Mouse (Mus musculus) hindbrain, embryonic 13.5 days (tissue): ENCODE results near the gene Evx1. TPM values are rescaled to one million over a fixed set of nuclear protein-coding genes. Genes with fewer than 3 reads are reported as not detected.
A peak's percentile ranks its signal among the peaks of the same experiment; 100 is the strongest.

Experiments
- ATAC-seq: fragments of 200-750 bp; cut with Nextera tagmentation; 2 replicates; pipeline ENCODE4 v1.8.0; 2017; ENCODE audit warnings: moderate TSS enrichment; ENCODE audit not compliant: low FRiP score
- H3K27ac ChIP-seq: fragments of 300-500 bp; sonication (generic); 2 replicates; pipeline ENCODE4 v1.5.1; 2015; ENCODE audit warnings: inconsistent platforms, mild to moderate bottlenecking, moderate library complexity
- H3K27me3 ChIP-seq: fragments of 300-500 bp; sonication (generic); 2 replicates; pipeline ENCODE4 v1.6.1; 2015; ENCODE audit warnings: mild to moderate bottlenecking, inconsistent platforms
- H3K36me3 ChIP-seq: fragments of 300-500 bp; sonication (generic); 2 replicates; pipeline ENCODE4 v1.6.1; 2015; ENCODE audit warnings: mild to moderate bottlenecking, inconsistent platforms
- H3K4me1 ChIP-seq: fragments of 300-500 bp; sonication (generic); replicated peaks from 2 replicates; pipeline ENCODE4 v1.6.1; 2015; ENCODE audit warnings: inconsistent platforms
- H3K4me2 ChIP-seq: fragments of 300-500 bp; sonication (generic); 2 replicates; pipeline ENCODE4 v1.6.1; 2015; ENCODE audit warnings: inconsistent platforms, mild to moderate bottlenecking, moderate library complexity
- H3K4me3 ChIP-seq: fragments of 300-500 bp; sonication (generic); 2 replicates; pipeline ENCODE4 v1.5.1; 2015; ENCODE audit warnings: mild to moderate bottlenecking, inconsistent platforms
- H3K9ac ChIP-seq: fragments of 300-500 bp; sonication (generic); 2 replicates; pipeline ENCODE4 v1.6.1; 2015; ENCODE audit warnings: mild to moderate bottlenecking, inconsistent platforms
- H3K9me3 ChIP-seq: fragments of 300-500 bp; sonication (generic); 2 replicates; pipeline ENCODE4 v1.6.1; 2016; ENCODE audit warnings: inconsistent platforms
- WGBS: fragments of 180-500 bp; shearing (Covaris S2); methylation state at CpG from one replicate; pipeline ENCODE4 v1.1.7; 2015; 5-methylcytosine and 5-hydroxymethylcytosine counted together
- polyA plus RNA-seq: library from polyadenylated mRNA; unstranded; fragments of >200 nt; fragmentation: Nextera tagmentation; extraction: Ambion mirVana; gene quantifications from 2 replicates; pipeline ENCODE4 v1.2.1, GENCODE M21; 2015

Evx1 gene
- polyA plus RNA-seq, 1 experiment from 2014 or later: 3.5 TPM

GRCm38 (mm10) chr6:52272766-52273655 lies 40.3 kb upstream of the Evx1 start:
- Histone ChIP-seq H3K27ac (no peak overlapping the region), H3K9ac (no peak overlapping the region), H3K4me2 (no peak overlapping the region), H3K9me3 (no peaks in the 10 kb centered on the region), H3K27me3 (peaks cover 99% of the 10 kb centered on the region), H3K4me1 (no peaks in the 10 kb centered on the region), H3K36me3 (no peaks in the 10 kb centered on the region), H3K4me3 (no peak overlapping the region)
- no peak for ATAC-seq
- 2% methylated on average over 21 of the region's 22 CpGs for WGBS

GRCm38 (mm10) chr6:52273656-52274280 lies 39.5 kb upstream of the Evx1 start:
- no peak overlapping the region for H3K4me3 ChIP-seq
- no peaks in the 10 kb centered on the region for H3K9me3 ChIP-seq
- ATAC-seq: no peak
- no peak overlapping the region for H3K4me2 ChIP-seq
- no peak overlapping the region for H3K9ac ChIP-seq
- no peak overlapping the region for H3K27ac ChIP-seq
- WGBS: 1% methylated on average over 22 of the region's 22 CpGs
- H3K27me3 ChIP-seq: peaks cover 98% of the 10 kb centered on the region
- no peaks in the 10 kb centered on the region for H3K4me1 ChIP-seq
- H3K36me3 ChIP-seq: no peaks in the 10 kb centered on the region

- Histone ChIP-seq H3K4me1 (no peaks in the 10 kb centered on the region), H3K9ac (no peak overlapping the region), H3K27me3 (peaks cover 98% of the 10 kb centered on the region), H3K4me3 (no peak overlapping the region), H3K36me3 (no peaks in the 10 kb centered on the region), H3K9me3 (no peaks in the 10 kb centered on the region), H3K4me2 (no peak overlapping the region), H3K27ac (no peak overlapping the region)
- WGBS: 2% methylated on average over 11 of the region's 11 CpGs
- ATAC-seq: no peak
Observed at GRCm38 (mm10) chr6:52274576-52274975, 38.7 kb upstream of the Evx1 start.

- H3K27me3 ChIP-seq: peaks cover 98% of the 10 kb centered on the region
- no peak overlapping the region for H3K4me3 ChIP-seq
- no peaks in the 10 kb centered on the region for H3K9me3 ChIP-seq
- H3K27ac ChIP-seq: no peak overlapping the region
- no peaks in the 10 kb centered on the region for H3K36me3 ChIP-seq
- no peak overlapping the region for H3K4me2 ChIP-seq
- ATAC-seq: no peak
- WGBS: 7% methylated on average over 8 of the region's 8 CpGs
- H3K4me1 ChIP-seq: no peaks in the 10 kb centered on the region
- H3K9ac ChIP-seq: no peak overlapping the region
Observed at GRCm38 (mm10) chr6:52275563-52276280, 37.6 kb upstream of the Evx1 start.

- H3K9me3 ChIP-seq: no peaks in the 10 kb centered on the region
- no peak for ATAC-seq
- H3K4me2 ChIP-seq: no peak overlapping the region
- H3K36me3 ChIP-seq: no peaks in the 10 kb centered on the region
- H3K9ac ChIP-seq: no peak overlapping the region
- H3K4me1 ChIP-seq: no peaks in the 10 kb centered on the region
- no peak overlapping the region for H3K4me3 ChIP-seq
- no peak overlapping the region for H3K27ac ChIP-seq
- WGBS: 3% methylated on average over 6 of the region's 6 CpGs
- H3K27me3 ChIP-seq: peaks cover 98% of the 10 kb centered on the region
Observed at GRCm38 (mm10) chr6:52276382-52276781, 36.9 kb upstream of the Evx1 start.

- Histone ChIP-seq H3K4me2 (no peak overlapping the region), H3K27ac (no peak overlapping the region)
- ATAC-seq: no peak
Observed at GRCm38 (mm10) chr6:52276920-52277319, 36.4 kb upstream of the Evx1 start.

GRCm38 (mm10) chr6:52281084-52281483 lies 32.2 kb upstream of the Evx1 start:
- ATAC-seq: no peak
- no peak overlapping the region for H3K27ac ChIP-seq
- no peaks in the 10 kb centered on the region for H3K4me1 ChIP-seq
- H3K36me3 ChIP-seq: no peaks in the 10 kb centered on the region
- 67% methylated on average over 12 of the region's 12 CpGs for WGBS
- H3K9ac ChIP-seq: no peak overlapping the region
- H3K4me3 ChIP-seq: no peak overlapping the region
- no peak overlapping the region for H3K4me2 ChIP-seq
- H3K27me3 ChIP-seq: peaks cover 90% of the 10 kb centered on the region
- H3K9me3 ChIP-seq: no peaks in the 10 kb centered on the region

More at GRCm38 (mm10) chr6:52276920-52277319, 36.4 kb upstream of the Evx1 start:
- Histone ChIP-seq H3K4me1 (no peaks in the 10 kb centered on the region), H3K9ac (no peak overlapping the region), H3K36me3 (no peaks in the 10 kb centered on the region), H3K4me3 (no peak overlapping the region), H3K27me3 (peaks cover 98% of the 10 kb centered on the region), H3K9me3 (no peaks in the 10 kb centered on the region)
- 3% methylated on average over 5 of the region's 5 CpGs for WGBS

- H3K36me3 ChIP-seq: no peaks in the 10 kb centered on the region
- H3K27me3 ChIP-seq: peaks cover 90% of the 10 kb centered on the region
- no peak overlapping the region for H3K4me3 ChIP-seq
- H3K9me3 ChIP-seq: no peaks in the 10 kb centered on the region
- H3K4me2 ChIP-seq: no peak overlapping the region
- H3K4me1 ChIP-seq: no peaks in the 10 kb centered on the region
- no peak for ATAC-seq
- no peak overlapping the region for H3K9ac ChIP-seq
- no peak overlapping the region for H3K27ac ChIP-seq
- WGBS: 89% methylated on average over 5 of the region's 5 CpGs
Observed at GRCm38 (mm10) chr6:52283896-52284295, 29.4 kb upstream of the Evx1 start.

- no peaks in the 10 kb centered on the region for H3K36me3 ChIP-seq
- no peak overlapping the region for H3K4me3 ChIP-seq
- ATAC-seq: no peak
- no peak overlapping the region for H3K4me2 ChIP-seq
- no peak overlapping the region for H3K27ac ChIP-seq
- H3K4me1 ChIP-seq: peaks cover 4% of the 10 kb centered on the region; the same call in 1 of the 2 replicates
- WGBS: 23% methylated on average over 12 of the region's 12 CpGs
- H3K27me3 ChIP-seq: peaks cover 93% of the 10 kb centered on the region
- H3K9ac ChIP-seq: no peak overlapping the region
- no peaks in the 10 kb centered on the region for H3K9me3 ChIP-seq
Observed at GRCm38 (mm10) chr6:52290186-52290585, 23.1 kb upstream of the Evx1 start.

GRCm38 (mm10) chr6:52291021-52291860 lies 22.1 kb upstream of the Evx1 start:
- H3K4me2 ChIP-seq: peak overlapping the region; percentile 27; the same call in 1 of the 2 replicates
- WGBS: 2% methylated on average over 45 of the region's 45 CpGs
- peaks cover 95% of the 10 kb centered on the region for H3K27me3 ChIP-seq
- no peak overlapping the region for H3K27ac ChIP-seq
- H3K36me3 ChIP-seq: no peaks in the 10 kb centered on the region
- H3K9ac ChIP-seq: no peak overlapping the region
- ATAC-seq: no peak
- no peaks in the 10 kb centered on the region for H3K9me3 ChIP-seq
- H3K4me1 ChIP-seq: peaks cover 4% of the 10 kb centered on the region; the same call in 1 of the 2 replicates
- peak overlapping the region; percentile 9 for H3K4me3 ChIP-seq

- no peaks in the 10 kb centered on the region for H3K36me3 ChIP-seq
- H3K4me3 ChIP-seq: no peak overlapping the region
- H3K4me2 ChIP-seq: no peak overlapping the region
- no peak for ATAC-seq
- no peak overlapping the region for H3K9ac ChIP-seq
- WGBS: 56% methylated on average over 7 of the region's 7 CpGs
- H3K27me3 ChIP-seq: peaks cover 95% of the 10 kb centered on the region
- no peak overlapping the region for H3K27ac ChIP-seq
- H3K4me1 ChIP-seq: peaks cover 4% of the 10 kb centered on the region; the same call in 1 of the 2 replicates
- no peaks in the 10 kb centered on the region for H3K9me3 ChIP-seq
Observed at GRCm38 (mm10) chr6:52292328-52292727, 21.0 kb upstream of the Evx1 start.
